Mouse (Mus musculus) heart, embryonic 15.5 days (tissue): ENCODE measurements around the gene Mbtd1. TPM values are rescaled to one million over a fixed set of nuclear protein-coding genes. Genes with fewer than 3 reads are reported as not detected.
A peak's percentile ranks its signal among the peaks of the same experiment; 100 is the strongest.

Source experiments
- ATAC-seq: fragments of 200-750 bp; cut with Nextera tagmentation; replicated peaks from 2 replicates; pipeline ENCODE4 v1.8.0; 2017; ENCODE audit warnings: low read depth, moderate TSS enrichment; ENCODE audit not compliant: insufficient number of reproducible peaks, insufficient read depth, low FRiP score
- H3K27ac ChIP-seq: fragments of 300-500 bp; sonication (generic); 2 replicates; pipeline ENCODE4 v1.5.1; 2015; ENCODE audit warnings: mild to moderate bottlenecking, inconsistent platforms
- H3K27me3 ChIP-seq: fragments of 300-500 bp; sonication (generic); 2 replicates; pipeline ENCODE4 v1.6.1; 2015; ENCODE audit warnings: inconsistent platforms
- H3K36me3 ChIP-seq: fragments of 300-500 bp; sonication (generic); 2 replicates; pipeline ENCODE4 v1.6.1; 2015; ENCODE audit warnings: mild to moderate bottlenecking, inconsistent platforms
- H3K4me1 ChIP-seq: fragments of 300-500 bp; sonication (generic); replicated peaks from 2 replicates; pipeline ENCODE4 v1.6.1; 2015; ENCODE audit warnings: inconsistent platforms
- H3K4me2 ChIP-seq: fragments of 300-500 bp; sonication (generic); 2 replicates; pipeline ENCODE4 v1.6.1; 2015; ENCODE audit warnings: inconsistent platforms, mild to moderate bottlenecking, moderate library complexity
- H3K4me3 ChIP-seq: fragments of 300-500 bp; sonication (generic); 2 replicates; pipeline ENCODE4 v1.5.1; 2015; ENCODE audit warnings: mild to moderate bottlenecking, inconsistent platforms
- H3K9ac ChIP-seq: fragments of 300-500 bp; sonication (generic); 2 replicates; pipeline ENCODE4 v1.6.1; 2015; ENCODE audit warnings: mild to moderate bottlenecking, inconsistent platforms
- H3K9me3 ChIP-seq: fragments of 300-500 bp; sonication (generic); replicated peaks from 2 replicates; pipeline ENCODE4 v1.6.1; 2016; ENCODE audit warnings: inconsistent platforms
- WGBS: fragments of 180-500 bp; shearing (Covaris S2); methylation state at CpG from one replicate; pipeline ENCODE4 v1.1.7; 2015; ENCODE audit warnings: mixed read lengths; 5-methylcytosine and 5-hydroxymethylcytosine counted together
- polyA plus RNA-seq: library from polyadenylated mRNA; unstranded; fragments of >200 nt; fragmentation: Nextera tagmentation; extraction: Ambion mirVana; gene quantifications from 2 replicates; pipeline ENCODE4 v1.2.1, GENCODE M21; 2015

Mbtd1 gene
- 17.2 and 19.3 TPM in 2 replicates for polyA plus RNA-seq

- WGBS: under 1% methylated on average over 80 of the region's 83 CpGs
Observed at GRCm38 (mm10) chr11:93885572-93886410, at the start of gene Mbtd1, which contains the start of gene Utp18. TSS of gene Mbtd1 (plus strand) at chr11:93885852. TSS of gene Utp18 (minus strand) at chr11:93885766.

GRCm38 (mm10) chr11:93847342-93847741 is 38.3 kb upstream of the Mbtd1 start:
- H3K27me3 ChIP-seq: no peaks in the 10 kb centered on the region
- H3K9ac ChIP-seq: no peak overlapping the region
- H3K4me1 ChIP-seq: no peaks in the 10 kb centered on the region
- H3K4me2 ChIP-seq: no peak overlapping the region
- H3K27ac ChIP-seq: no peak overlapping the region
- 34% methylated on average over 2 of the region's 2 CpGs for WGBS
- ATAC-seq: no peak
- no peaks in the 10 kb centered on the region for H3K36me3 ChIP-seq
- H3K9me3 ChIP-seq: no peaks in the 10 kb centered on the region
- no peak overlapping the region for H3K4me3 ChIP-seq

More at GRCm38 (mm10) chr11:93885572-93886410, at the start of gene Mbtd1, which contains the start of gene Utp18:
- H3K27ac ChIP-seq: peak within 1 kb of the TSS; percentile 97
- peak within 1 kb of the TSS; percentile 98 for H3K9ac ChIP-seq
- peak within 1 kb of the TSS; percentile 93 for H3K4me2 ChIP-seq
- peaks cover 3% of the 10 kb centered on the region; the same call in 1 of the 2 replicates for H3K36me3 ChIP-seq
- H3K4me1 ChIP-seq: peaks cover 24% of the 10 kb centered on the region
- H3K27me3 ChIP-seq: no peaks in the 10 kb centered on the region
- H3K4me3 ChIP-seq: peak within 1 kb of the TSS; percentile 100
- H3K9me3 ChIP-seq: no peaks in the 10 kb centered on the region
- ATAC-seq: peak; percentile 97

GRCm38 (mm10) chr11:93852546-93852945 is 33.1 kb upstream of the Mbtd1 start:
- H3K27me3 ChIP-seq: no peaks in the 10 kb centered on the region
- no peaks in the 10 kb centered on the region; the same call in 1 of the 2 replicates for H3K4me1 ChIP-seq
- no peak overlapping the region for H3K27ac ChIP-seq
- H3K9ac ChIP-seq: no peak overlapping the region
- H3K4me3 ChIP-seq: no peak overlapping the region
- H3K4me2 ChIP-seq: no peak overlapping the region
- H3K9me3 ChIP-seq: no peaks in the 10 kb centered on the region
- 63% methylated on average over 3 of the region's 3 CpGs for WGBS
- no peaks in the 10 kb centered on the region for H3K36me3 ChIP-seq
- ATAC-seq: no peak

GRCm38 (mm10) chr11:93856284-93856955 is 29.2 kb upstream of the Mbtd1 start:
- H3K4me1 ChIP-seq: no peaks in the 10 kb centered on the region; the same call in 1 of the 2 replicates
- no peaks in the 10 kb centered on the region for H3K27me3 ChIP-seq
- no peak overlapping the region for H3K27ac ChIP-seq
- WGBS: 5% methylated on average over 6 of the region's 6 CpGs
- H3K36me3 ChIP-seq: peaks cover 8% of the 10 kb centered on the region; the same call in 1 of the 2 replicates
- H3K4me3 ChIP-seq: no peak overlapping the region
- H3K9ac ChIP-seq: no peak overlapping the region
- H3K9me3 ChIP-seq: no peaks in the 10 kb centered on the region
- H3K4me2 ChIP-seq: 0 out of 2 replicates have a peak overlapping the region, but pooled peaks have one; percentile 20
- no peak for ATAC-seq

- Histone ChIP-seq H3K9ac (no peak overlapping the region), H3K4me1 (no peaks in the 10 kb centered on the region; the same call in 1 of the 2 replicates), H3K27ac (no peak overlapping the region), H3K27me3 (no peaks in the 10 kb centered on the region), H3K4me2 (no peak overlapping the region), H3K36me3 (peaks cover 24% of the 10 kb centered on the region), H3K9me3 (no peaks in the 10 kb centered on the region), H3K4me3 (no peak overlapping the region)
- ATAC-seq: no peak
- 67% methylated on average over 1 of the region's 1 CpGs for WGBS
Observed at GRCm38 (mm10) chr11:93860540-93861172, 25.0 kb upstream of the Mbtd1 start.

- no peak for ATAC-seq
- no peak overlapping the region for H3K4me2 ChIP-seq
- WGBS: 86% methylated on average over 2 of the region's 2 CpGs
- no peaks in the 10 kb centered on the region for H3K27me3 ChIP-seq
- no peak overlapping the region for H3K4me3 ChIP-seq
- no peaks in the 10 kb centered on the region for H3K9me3 ChIP-seq
- no peak overlapping the region for H3K9ac ChIP-seq
- no peak overlapping the region for H3K27ac ChIP-seq
- H3K4me1 ChIP-seq: no peaks in the 10 kb centered on the region; the same call in 1 of the 2 replicates
- peaks cover 28% of the 10 kb centered on the region for H3K36me3 ChIP-seq
Observed at GRCm38 (mm10) chr11:93861193-93861592, 24.5 kb upstream of the Mbtd1 start.

GRCm38 (mm10) chr11:93862045-93862623 is 23.5 kb upstream of the Mbtd1 start:
- ATAC-seq: no peak
- Histone ChIP-seq H3K36me3 (peaks cover 35% of the 10 kb centered on the region), H3K9ac (no peak overlapping the region), H3K27ac (no peak overlapping the region), H3K4me3 (no peak overlapping the region), H3K4me2 (no peak overlapping the region), H3K9me3 (no peaks in the 10 kb centered on the region), H3K27me3 (no peaks in the 10 kb centered on the region), H3K4me1 (no peaks in the 10 kb centered on the region)
- WGBS: 89% methylated on average over 4 of the region's 4 CpGs

- Histone ChIP-seq H3K4me2 (no peak overlapping the region), H3K9ac (no peak overlapping the region), H3K27ac (no peak overlapping the region), H3K4me3 (no peak overlapping the region), H3K4me1 (no peaks in the 10 kb centered on the region), H3K27me3 (no peaks in the 10 kb centered on the region), H3K9me3 (no peaks in the 10 kb centered on the region), H3K36me3 (peaks cover 40% of the 10 kb centered on the region)
- ATAC-seq: no peak
- 75% methylated on average over 1 of the region's 1 CpGs for WGBS
Observed at GRCm38 (mm10) chr11:93862638-93863037, 23.0 kb upstream of the Mbtd1 start.

GRCm38 (mm10) chr11:93884068-93884467 is 1.6 kb upstream of the Mbtd1 start:
- Histone ChIP-seq H3K4me3 (peak overlapping the region; percentile 100; the same call in 1 of the 2 replicates), H3K4me1 (peaks cover 24% of the 10 kb centered on the region), H3K36me3 (peaks cover 20% of the 10 kb centered on the region), H3K27me3 (no peaks in the 10 kb centered on the region), H3K9ac (peak overlapping the region; percentile 98; the same call in 1 of the 2 replicates), H3K9me3 (no peaks in the 10 kb centered on the region), H3K4me2 (peak overlapping the region; percentile 93), H3K27ac (no peak overlapping the region)
- 87% methylated on average over 4 of the region's 4 CpGs for WGBS
- no peak for ATAC-seq

GRCm38 (mm10) chr11:93884901-93885571 is 616 bp upstream of the Mbtd1 start:
- peak overlapping the region; percentile 100 for H3K4me3 ChIP-seq
- peak; percentile 60 for ATAC-seq
- H3K4me1 ChIP-seq: peaks cover 24% of the 10 kb centered on the region
- peaks cover 11% of the 10 kb centered on the region for H3K36me3 ChIP-seq
- under 1% methylated on average over 80 of the region's 81 CpGs for WGBS
- H3K9me3 ChIP-seq: no peaks in the 10 kb centered on the region
- no peaks in the 10 kb centered on the region for H3K27me3 ChIP-seq
- H3K27ac ChIP-seq: peak overlapping the region; percentile 97
- H3K9ac ChIP-seq: peak overlapping the region; percentile 98
- H3K4me2 ChIP-seq: peak overlapping the region; percentile 93
